Mouse (Mus musculus): Measurements from ENCODE around the gene Gm17617.
"Not testable (repeated sequence)": the region's sequence is repeated elsewhere in the genome, so short reads cannot be mapped to it uniquely, and the experiment has no call there.

The Gm17617 gene

DNA sequence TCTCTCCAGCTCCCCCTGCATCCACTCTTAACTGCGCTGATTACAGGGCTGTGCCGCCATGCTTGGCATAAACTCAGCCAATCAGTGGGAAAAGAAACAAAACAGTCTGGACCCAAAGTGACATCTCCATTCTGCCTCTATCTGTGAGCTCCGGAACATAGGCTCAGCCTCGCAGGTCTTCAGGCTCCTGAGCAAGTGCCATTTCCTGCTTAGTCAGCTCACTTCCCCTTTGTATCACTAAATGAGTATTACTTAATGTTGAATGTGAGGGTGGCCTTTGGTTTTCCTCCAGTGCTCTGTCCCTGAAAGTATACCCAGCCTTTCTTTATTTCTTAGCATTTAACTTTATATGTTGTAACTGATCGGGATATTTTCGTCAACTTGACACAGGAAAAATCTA is 8.4 kb downstream of the Gm17617 start:
- no peak for DNase-seq (ENCODE audit: low spot score in 2 of 2)

DNA sequence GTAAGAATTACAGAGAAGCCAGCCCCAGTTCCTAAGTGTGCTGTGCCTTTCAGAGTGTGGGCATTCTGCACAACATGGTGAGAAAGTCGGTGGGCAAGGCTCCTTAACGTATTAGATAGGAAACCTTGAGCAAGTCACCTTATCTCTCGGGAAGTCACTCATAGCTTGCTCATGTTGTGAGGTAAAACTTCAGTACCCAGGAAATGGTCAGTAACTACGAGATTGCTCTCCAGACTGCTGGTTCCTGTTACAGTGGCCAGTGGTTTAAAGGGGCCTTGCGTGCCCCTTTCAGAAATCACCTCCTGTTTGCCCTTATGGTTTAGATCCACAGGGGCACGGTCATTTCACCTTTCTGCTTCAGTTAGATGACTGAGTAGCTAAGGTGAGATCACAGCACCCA is 19.0 kb downstream of the Gm17617 start:
- DNase-seq (ENCODE audit: low spot score in 2 of 2), result no peak

DNA sequence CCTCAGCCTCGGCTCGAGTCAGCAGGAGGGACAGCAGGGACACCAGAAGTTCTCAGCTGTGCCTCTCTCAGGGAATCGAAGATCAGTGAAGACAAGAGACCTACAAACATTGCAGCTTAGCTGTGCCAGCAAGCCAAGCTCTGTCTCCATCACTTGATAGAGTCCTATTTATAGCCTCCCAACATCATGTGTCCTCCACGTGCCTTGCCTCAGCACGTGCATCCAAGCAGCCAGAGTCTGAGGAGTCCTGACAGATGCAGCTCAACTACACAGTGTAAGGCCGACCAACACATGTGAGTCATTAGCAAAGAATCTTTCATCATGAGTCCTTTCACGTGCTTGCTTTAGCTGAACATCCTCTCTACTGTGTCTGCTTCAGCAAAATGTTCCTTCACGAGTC is 25.7 kb downstream of the Gm17617 start:
- DNase-seq (ENCODE audit: low spot score in 2 of 2), result peak; percentile 82 to 86

DNA sequence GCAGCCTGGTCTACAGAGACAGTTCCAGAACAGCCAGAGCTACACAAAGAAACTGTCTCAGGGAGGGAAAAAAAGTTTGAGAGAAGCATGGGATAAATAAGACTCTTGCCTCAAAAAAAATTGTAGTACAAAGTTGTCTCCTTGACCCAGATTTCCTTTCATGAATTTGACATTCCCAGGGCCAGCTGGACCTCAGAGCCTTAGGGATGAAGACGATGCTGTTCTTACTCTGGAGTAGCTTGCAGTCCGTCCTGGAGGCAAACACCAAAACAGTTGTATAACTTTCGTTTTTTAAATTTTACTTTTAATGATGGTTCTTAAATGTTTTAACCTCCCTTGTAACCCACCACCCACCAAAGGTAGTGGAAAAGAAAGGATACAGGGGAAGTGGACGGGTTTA is 26.2 kb downstream of the Gm17617 start:
- no peak for DNase-seq (ENCODE audit: low spot score in 2 of 2)

- no peak for DNase-seq (ENCODE audit: low spot score in 2 of 2)
These were observed 27.2 kb downstream of the Gm17617 start for GRCm38 (mm10) chr13:55105953-55106691.

DNA sequence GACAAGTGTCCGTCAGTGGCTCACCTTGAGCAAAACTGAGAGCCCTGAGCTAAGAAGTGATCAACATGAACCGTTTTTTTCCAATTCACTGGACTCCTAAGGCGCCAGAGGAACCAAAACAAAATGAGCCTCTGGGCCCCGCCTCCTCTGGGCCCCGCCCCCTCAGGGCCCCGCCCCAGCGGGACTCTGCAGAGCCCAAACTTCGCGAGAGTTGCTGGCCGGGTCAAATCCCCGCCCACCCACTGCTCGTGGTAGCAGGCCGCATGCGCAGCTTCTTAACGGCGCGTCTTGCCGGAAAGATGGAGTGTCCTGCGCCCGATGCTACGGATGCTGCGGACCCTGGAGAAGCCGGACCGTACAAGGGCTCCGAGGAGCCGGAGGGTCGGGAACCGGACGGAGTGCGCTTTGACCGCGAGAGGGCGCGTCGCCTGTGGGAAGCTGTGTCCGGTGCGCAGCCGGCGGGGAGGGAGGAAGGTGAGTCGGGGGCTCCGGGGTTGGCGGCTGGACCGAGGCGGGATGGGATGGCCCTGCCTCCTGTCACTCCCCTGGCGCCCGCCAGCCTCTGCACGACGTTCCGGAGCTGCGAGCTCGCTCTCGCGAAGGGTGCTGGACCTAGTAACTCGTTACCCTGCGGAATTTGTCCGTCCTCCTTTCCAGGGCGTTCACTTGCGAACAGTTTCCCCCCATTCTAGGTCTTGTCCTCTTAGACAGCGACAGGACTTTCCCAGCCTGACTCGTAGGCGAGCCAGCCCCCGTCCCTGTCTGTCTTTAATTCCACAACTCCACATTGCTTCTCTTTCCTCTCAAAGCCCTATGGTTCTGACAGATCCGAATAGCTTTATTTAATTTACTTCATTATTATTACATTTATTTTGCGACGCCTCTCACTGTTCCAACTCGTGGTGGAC is 28.0 kb downstream of the Gm17617 start, which contains the start of gene Zfp346:
Gene Zfp346, plus strand, starts transcription at position 267 of the 908 bp plus-strand sequence.
- peak; percentile 95 to 98 for DNase-seq (ENCODE audit: low spot score in 2 of 2)

GRCm38 (mm10) chr13:55103351-55103750 is 30.0 kb downstream of the Gm17617 start:
- no peak for DNase-seq (ENCODE audit: low spot score in 2 of 2)

DNA sequence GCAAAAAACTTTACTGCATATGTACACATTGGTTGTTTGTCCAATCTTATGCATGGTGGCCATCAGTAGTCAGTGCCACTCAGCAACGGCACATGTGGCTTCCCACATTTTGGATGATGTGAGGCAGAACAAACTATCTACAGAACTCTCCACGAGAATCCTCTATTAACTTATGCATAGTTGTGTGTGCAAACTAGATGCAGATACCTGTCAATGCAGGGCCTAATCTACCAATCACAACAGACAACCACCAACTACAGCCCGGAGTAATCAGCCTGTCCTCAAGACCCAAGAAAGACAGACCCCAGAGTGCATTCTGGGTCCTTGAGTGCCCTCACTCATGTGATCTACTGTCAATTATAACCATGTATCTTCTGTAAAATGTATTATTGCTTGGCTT is 31.0 kb downstream of the Gm17617 start:
- DNase-seq (ENCODE audit: low spot score in 2 of 2), result no peak

- peak in 1 of 2 experiments; percentile 37 for DNase-seq (ENCODE audit: low spot score in 2 of 2)
These were observed 31.7 kb downstream of the Gm17617 start for GRCm38 (mm10) chr13:55101627-55102026.

DNA sequence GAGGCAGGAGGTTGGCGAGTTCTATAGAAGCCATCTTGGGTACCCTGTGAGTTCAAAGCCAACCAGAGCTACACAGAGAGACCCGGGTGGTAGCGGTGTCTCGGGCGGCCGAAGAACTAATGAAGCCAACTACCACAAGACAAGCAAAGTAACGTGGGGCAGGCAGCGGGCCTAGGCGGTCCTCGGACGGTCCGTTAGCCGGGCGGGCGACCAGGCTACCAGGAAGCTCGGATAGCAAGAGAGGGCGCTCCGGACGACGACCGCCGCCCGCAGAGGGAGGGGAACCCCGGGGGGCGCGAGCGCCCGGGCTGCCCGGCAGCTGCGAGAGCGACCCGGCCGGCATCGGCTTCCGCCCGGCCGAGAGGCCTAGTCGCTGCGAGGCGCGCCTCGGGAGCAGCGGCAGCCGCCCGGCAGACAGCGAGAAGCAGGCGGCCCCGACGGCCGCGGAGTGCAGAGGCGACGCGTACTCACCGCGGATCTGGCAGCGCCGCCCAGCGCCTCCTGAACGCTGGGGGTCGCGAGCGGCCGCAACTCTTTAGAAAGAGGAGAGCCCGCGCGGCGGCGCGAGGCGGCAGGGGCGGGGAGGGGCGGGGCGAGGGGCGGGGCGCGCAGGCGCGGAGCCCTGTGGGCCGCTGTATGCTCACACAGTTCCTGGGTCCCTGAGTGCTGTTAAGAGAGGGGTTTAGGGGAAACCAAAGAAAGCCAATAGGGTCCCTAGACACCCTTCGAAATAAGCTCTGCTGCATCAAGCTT is 33.4 kb downstream of the Gm17617 start, which contains the start of gene Uimc1:
Gene Uimc1, minus strand, starts transcription at position 575 of the 753 bp plus-strand sequence.
- peak; percentile 81 for DNase-seq (ENCODE audit: low spot score in 2 of 2)

- peak in 1 of 2 experiments; percentile 16 for DNase-seq (ENCODE audit: low spot score in 2 of 2)
These were observed 34.2 kb downstream of the Gm17617 start for GRCm38 (mm10) chr13:55099066-55099725.

DNA sequence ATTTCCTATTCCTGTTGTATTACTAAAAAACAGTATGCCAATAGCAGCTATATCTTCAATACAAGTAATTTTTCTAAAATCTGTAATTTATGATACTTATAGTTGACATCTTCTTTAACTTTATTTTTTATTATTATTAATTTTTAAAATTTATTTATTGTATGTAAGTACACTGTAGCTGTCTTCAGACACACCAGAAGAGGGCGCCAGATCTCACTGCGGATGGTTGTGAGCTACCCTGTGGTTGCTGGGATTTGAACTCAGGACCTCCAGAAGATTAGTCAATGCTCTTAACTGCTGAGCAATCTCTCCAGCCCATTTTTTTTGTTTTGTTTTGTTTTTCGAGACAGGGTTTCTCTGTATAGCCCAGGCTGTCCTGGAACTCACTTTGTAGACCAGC is 35.5 kb downstream of the Gm17617 start:
- DNase-seq (ENCODE audit: low spot score in 2 of 2), result not testable (repeated sequence)

DNA sequence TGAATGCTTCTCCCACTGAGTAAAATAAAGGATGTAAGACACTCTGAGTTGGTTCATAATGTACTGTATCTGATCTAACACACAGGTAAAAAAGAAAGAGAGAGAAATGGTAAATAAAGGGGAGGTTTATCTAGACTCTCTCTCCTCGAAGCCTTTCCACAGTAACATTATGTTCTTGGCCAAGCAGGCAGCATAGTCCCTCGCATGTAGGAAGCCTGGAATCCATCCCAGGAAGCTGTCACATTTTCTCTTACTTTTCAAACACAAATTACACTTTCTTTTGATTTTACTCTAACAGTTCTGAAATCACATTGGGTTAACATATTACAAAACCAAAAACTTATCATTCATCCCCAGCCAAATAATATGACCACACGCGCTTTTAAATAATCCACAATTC is 40.8 kb downstream of the Gm17617 start:
- DNase-seq (ENCODE audit: low spot score in 2 of 2), result no peak

Data from heart, adult 9 months (tissue).